Mouse (Mus musculus) left cerebral cortex, postnatal 4 days (tissue): Measurements from ENCODE around the gene Mea1. TPM values are rescaled to one million over a fixed set of nuclear protein-coding genes. Genes with fewer than 3 reads are reported as not detected.

Experiments used
- DNase-seq: peaks from one replicate; pipeline ENCODE4 v3.0.0-alpha.2; 2022
- intact Hi-C: fragments of 180-260 bp; cut with DNase I; formaldehyde crosslinking; loops from one replicate; pipeline ENCODE4 v1.15.1; 2025
- total RNA-seq, 2 experiments: library from RNA; stranded (reverse); gene quantifications; 2 replicates each; pipeline ENCODE4 v1.2.3; 2021

Mea1 gene
- total RNA-seq, 2 experiments from 2014 or later = 135 to 147 TPM

DNA sequence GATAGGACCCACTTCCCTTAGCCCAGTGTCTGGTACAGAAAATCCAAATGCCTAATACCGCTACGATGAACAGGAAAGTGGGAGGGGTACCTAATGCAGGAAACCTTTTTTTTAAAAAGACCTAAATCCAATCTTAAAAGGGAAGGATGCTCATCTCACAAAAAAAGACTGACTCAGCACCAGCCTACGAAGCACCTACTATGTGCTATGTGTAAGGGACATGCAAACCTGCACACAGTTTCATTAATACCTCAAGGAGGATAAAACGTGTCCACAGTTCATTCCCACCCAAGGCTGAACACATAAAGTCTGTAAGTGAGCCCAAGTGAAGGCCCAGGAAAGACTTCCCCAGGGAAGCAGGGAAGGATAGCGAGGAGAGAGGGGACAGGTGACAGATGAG, 23.9 kb downstream of the Mea1 start:
- intact Hi-C loops = no loop called here
- DNase-seq = no peak

- no peak for DNase-seq
- intact Hi-C loops = no loop called here
Observed at GRCm38 (mm10) chr17:46703971-46704886, 25.6 kb downstream of the Mea1 start.

DNA sequence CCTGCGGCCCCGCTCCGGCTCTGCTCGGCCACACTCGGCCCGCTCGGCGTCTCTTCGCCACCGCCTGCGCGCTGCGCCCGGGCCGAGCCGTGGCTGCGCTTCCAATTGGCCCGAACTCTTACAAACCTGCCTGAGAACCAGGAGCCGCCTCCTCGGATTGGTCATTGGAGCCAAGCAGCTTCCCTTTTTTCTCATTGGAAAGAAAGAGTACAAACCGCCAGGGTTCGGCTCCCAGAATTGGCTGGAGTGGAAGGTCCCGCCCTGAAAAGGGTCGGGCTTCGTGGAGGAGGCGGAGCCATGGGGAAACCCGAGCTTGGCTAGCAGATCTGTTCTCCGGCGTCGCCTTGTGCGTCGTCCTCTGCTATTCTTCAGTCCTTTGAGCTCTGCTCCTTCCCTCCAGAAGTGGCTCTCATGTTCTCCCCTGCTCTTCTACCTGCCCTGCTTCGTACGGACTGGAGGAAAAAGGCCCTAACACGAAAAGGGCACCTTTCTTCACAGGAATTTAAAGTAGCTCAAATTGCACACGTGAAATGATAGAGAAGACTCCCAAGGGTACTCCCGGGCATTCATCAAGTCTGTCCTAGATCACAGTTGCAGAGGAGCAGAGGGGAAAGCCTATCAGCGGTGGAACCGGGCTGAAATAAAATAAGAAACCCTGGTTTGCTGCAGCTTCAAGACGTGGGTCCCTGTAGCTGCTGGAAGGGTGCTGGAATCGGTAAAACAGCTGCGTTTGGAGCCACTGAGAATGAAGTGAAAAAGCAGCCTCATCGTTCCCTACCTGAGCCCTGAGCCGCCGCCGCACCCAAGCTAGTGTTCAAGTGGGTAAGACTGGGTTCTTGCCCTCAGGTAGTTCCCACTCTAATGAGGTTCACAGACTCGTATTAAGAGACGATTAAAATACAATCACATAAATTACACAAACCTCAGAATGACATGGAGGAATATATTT, 26.6 kb downstream of the Mea1 start, which contains the start of gene Ppp2r5d:
Gene Ppp2r5d (minus strand): TSS at position 225 of the 949 bp plus-strand sequence.
- intact Hi-C loops = no loop called here
- DNase-seq = peak; percentile 96

DNA sequence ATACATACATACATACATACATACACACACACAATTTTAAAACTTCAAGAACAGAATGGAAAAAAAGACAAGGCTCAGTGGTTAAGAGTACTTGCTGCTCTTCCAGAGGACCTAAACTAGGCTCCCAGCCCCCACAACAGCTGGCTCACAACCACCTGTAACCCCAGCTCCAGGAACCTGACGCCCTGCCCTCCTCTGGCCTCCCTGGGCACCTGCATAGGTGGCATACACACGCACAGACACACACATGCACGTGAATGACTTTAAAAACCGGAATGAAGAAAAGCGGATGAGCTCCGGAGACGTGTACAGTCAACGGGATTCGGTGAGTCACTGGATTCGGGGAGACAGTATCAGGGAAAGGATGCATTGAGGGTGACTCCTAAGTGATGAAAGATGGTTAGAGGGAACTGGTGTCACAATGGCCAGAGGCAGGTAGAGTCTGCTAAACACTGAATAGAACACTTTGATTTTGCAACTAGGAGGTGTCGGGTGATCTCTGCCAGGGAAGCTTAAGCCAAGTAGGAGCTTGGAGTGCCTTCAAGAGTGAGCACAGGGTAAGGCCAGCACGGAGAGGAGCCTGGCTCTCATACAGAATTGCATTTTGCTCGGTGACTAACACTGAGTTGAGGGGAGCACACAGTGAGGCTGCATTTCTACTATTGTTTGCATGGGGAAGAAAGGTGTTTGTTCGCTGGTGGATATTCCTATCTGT, 27.9 kb downstream of the Mea1 start:
- intact Hi-C loops = no loop called here
- no peak for DNase-seq

GRCm38 (mm10) chr17:46710959-46711597, 32.5 kb downstream of the Mea1 start, which contains the start of gene Pex6:
Pex6 (plus strand) TSS chr17:46711463.
- intact Hi-C loops = no loop called here
- DNase-seq = peak; percentile 96

DNA sequence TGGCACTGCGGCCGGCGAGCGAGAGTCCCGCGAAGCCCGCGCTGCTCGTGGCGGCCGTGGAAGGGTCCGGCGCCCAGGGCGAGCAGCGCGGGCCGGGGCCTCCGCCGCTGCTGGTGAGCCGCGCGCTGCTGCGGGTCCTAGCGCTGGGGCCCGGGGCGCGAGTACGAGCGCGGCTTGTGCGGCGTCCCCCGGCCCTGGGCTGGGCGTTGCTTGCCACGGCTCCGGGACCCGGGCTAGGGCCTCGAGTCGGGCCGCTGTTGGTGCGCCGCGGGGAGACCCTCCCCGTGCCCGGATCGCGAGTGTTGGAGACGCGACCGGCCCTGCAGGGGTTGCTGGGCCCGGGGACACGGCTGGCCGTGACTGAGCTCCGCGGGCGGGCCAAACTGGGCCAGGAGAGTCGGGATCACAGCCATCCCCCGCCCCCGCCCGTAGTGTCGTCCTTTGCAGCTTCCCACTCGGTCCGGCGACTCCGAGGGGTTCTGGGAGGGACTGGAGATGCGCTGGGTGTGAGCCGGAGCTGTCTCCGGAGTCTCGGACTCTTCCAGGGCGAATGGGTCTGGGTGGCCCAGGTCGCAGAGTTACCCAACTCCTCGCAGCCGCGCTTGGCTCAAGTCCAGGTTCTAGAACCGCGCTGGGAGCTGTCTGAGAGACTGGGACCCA, 33.1 kb downstream of the Mea1 start:
- intact Hi-C loops = no loop called here
- DNase-seq = peak; percentile 50

- DNase-seq = no peak
- intact Hi-C loops = no loop called here
Observed at GRCm38 (mm10) chr17:46712442-46712841, 33.8 kb downstream of the Mea1 start.

DNA sequence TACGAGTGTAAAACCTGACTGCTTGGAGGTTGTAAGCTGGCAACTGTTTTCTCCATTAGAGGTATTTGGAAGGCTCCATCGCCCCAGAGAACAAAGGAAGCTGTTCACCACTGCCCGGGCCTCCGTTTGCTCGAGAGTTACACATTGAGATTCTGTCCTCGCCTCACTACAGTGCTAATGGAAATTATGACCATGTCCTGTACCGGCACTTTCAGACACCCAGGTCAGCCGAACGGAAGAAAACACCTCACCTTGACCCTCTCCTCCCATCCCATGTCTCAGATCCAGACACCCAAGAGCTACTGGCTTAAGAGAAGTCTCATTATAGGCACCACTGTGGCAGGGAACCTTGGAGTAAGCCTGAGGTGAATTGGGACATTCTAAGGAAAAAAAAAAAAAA, 35.3 kb downstream of the Mea1 start:
- intact Hi-C loops = no loop called here
- DNase-seq = no peak

DNA sequence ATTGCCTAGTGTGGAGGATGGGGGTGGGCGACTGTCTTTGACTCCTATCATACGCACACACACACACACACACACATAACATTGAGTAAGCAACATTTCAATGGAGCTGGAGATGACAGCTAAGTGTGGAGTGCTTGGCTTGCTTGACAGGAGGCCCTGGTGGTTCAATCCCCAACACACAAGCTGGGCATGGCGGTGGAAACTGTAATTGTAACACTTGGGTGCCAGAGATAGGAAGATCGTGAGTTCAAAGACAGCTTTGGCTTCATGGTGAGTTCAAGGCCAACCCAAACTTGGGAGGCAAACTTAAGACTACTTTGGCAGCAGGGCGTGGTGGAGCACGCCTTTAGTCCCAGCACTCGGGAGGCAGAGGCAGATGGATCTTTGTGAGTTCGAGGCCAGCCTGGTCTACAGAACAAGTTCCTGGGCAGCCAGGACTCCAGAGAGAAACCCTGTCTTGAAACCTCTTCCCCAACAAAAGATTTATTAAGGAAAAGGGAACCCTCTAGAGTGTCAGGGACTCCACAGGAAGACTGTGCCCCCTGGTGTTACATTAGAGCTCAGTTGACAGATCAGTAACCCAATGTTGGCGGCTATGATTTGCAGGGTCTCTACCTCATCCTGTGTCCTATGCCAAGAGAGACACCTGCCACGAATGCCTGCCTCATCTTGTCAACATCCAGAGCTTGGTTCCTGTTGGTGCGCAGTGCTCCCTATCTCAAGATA, 36.3 kb downstream of the Mea1 start:
- DNase-seq = no peak
- intact Hi-C loops = no loop called here

- DNase-seq = no peak
Observed at GRCm38 (mm10) chr17:46721077-46721476, 42.5 kb downstream of the Mea1 start.

DNA sequence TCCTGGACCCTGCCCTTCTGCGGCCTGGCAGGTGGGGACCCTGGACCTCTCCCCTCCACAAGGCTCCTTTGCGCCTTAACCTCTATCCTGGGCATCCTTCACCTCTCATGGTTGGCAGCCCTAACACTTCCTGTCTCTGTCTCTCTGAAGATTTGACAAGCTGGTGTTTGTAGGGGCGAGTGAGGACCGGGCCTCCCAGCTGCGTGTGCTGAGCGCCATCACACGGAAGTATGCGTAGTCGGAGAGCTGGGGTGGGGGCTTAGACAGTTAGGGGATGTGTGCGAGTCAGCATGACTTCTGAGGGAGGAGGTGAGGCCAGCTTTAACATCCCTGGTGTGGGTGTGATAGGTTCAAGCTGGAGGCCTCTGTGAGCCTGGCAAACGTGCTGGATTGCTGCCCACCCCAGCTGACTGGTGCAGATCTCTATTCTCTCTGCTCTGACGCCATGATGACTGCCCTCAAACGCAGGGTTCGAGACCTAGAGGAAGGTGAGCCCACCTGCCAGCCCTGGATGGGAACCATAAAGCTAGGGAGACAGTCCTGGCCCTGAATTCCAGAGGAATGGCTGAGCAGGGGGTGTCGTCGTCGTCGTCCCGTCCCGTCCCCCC, 46.0 kb downstream of the Mea1 start:
- intact Hi-C loops = no loop called here
- DNase-seq = no peak

More at GRCm38 (mm10) chr17:46721077-46721476, 42.5 kb downstream of the Mea1 start:
- intact Hi-C loops = no loop called here

GRCm38 (mm10) chr17:46725273-46725672, 46.7 kb downstream of the Mea1 start:
- intact Hi-C loops = no loop called here
- peak; percentile 50 for DNase-seq

GRCm38 (mm10) chr17:46725731-46726645, 47.4 kb downstream of the Mea1 start:
- intact Hi-C loops = no loop called here
- peak; percentile 35 for DNase-seq

DNA sequence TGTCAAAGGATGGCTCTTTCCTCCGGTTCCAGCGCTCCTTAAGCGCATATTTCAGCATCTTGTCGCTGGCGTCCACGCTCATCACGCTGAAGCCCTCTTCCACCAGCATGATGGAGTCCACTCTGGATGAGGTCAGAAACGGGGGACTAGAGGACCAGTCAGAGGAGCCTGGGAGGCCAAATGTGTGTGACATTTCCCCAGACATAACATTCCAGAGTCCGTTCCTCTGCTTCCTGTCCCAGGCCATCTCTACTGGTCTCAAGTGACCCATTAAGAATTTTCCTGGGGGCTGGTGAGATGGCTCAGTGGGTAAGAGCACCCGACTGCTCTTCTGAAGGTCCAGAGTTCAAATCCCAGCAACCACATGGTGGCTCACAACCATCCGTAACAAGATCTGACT, 48.7 kb downstream of the Mea1 start:
- DNase-seq = no peak
- intact Hi-C loops = no loop called here

GRCm38 (mm10) chr17:46728021-46728420, 49.4 kb downstream of the Mea1 start:
- intact Hi-C loops = no loop called here
- peak; percentile 36 for DNase-seq

- intact Hi-C loops = no loop called here
- no peak for DNase-seq
Observed at GRCm38 (mm10) chr17:46728496-46728895, 49.9 kb downstream of the Mea1 start.

- DNase-seq = peak; percentile 54
- intact Hi-C loops = no loop called here
Observed at GRCm38 (mm10) chr17:46728904-46729318, 50.3 kb downstream of the Mea1 start, which contains the start of gene Gnmt. Gnmt (minus strand) TSS chr17:46729168.
